In the genomic region with DNA sequence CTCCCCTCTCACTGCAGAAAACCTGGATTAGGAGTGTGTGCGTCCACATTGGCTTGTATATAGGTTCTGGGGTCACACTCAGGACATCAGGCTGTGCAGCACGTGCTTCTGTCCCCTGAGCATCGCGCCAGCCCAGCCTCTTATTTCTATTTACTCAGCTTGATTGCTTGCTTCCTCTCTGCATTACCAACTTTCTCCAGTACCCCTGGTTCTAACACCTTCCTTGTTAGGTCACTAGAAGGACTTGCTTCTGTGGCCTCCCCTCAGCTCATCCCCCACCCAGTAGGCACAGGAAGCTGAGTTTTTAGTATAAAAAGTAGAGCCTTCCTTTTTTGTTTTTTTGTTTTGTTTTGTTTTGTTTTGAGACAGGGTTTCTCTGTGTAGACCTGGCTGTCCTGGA, we compare ENCODE assay signal across 15 mouse cellular contexts. TPM values are rescaled to one million over a fixed set of nuclear protein-coding genes. Genes with fewer than 3 reads are reported as not detected.
"Had no signal": no experiment of that assay in that cellular context is flagged by ENCODE, and none has a peak within 500 bp of the region (broad histone marks: within the 10 kb centered on the region; RNA-seq: fewer than 3 reads in every experiment).

No protein-coding gene starts in this region.

- H3K4me2 ChIP-seq: lung, embryonic 15.5 days; midbrain, embryonic 11.5 days; neural tube, embryonic 12.5 days; stomach, embryonic 15.5 days had no signal

- H3K9me3 ChIP-seq: limb, embryonic 10.5 days; lung, embryonic 15.5 days; neural tube, embryonic 12.5 days; stomach, embryonic 15.5 days had no signal

- ATAC-seq: intestine, embryonic 16.5 days; midbrain, embryonic 16.5 days had no signal

- H3K4me3 ChIP-seq: left cerebral cortex, adult 2 months; limb, embryonic 10.5 days; lung, embryonic 15.5 days; neural tube, embryonic 12.5 days; stomach, embryonic 15.5 days had no signal

- H3K9ac ChIP-seq: lung, embryonic 15.5 days; neural tube, embryonic 12.5 days; stomach, embryonic 15.5 days had no signal

- DNase-seq: kidney, adult 8-10 months; kidney, postnatal 25 days; lung, postnatal 14 days; thymus, adult 2 months had no signal

- H3K27me3 ChIP-seq: lung, embryonic 15.5 days; neural tube, embryonic 12.5 days; stomach, embryonic 15.5 days had no signal

- H3K4me1 ChIP-seq: limb, embryonic 10.5 days; lung, embryonic 15.5 days; neural tube, embryonic 12.5 days; stomach, embryonic 15.5 days had no signal

- H3K27ac ChIP-seq: left cerebral cortex, adult 2 months; limb, embryonic 10.5 days; lung, embryonic 15.5 days; neural tube, embryonic 12.5 days; stomach, embryonic 15.5 days had no signal

RNA-seq across cellular contexts. Expression of a gene that starts 47.1 kb away (rescaled TPM):
- polyA plus RNA-seq: intestine, embryonic 16.5 days; kidney, embryonic 16.5 days; limb, embryonic 10.5 days; liver, embryonic 11.5 days; liver, embryonic 16.5 days; lung, embryonic 15.5 days; midbrain, embryonic 11.5 days; midbrain, embryonic 16.5 days; neural tube, embryonic 12.5 days; stomach, embryonic 15.5 days had no signal
